Mouse (Mus musculus): ENCODE data around the gene Snx22. TPM values are rescaled to one million over a fixed set of nuclear protein-coding genes. Genes with fewer than 3 reads are reported as not detected.

The Snx22 gene
- polyA plus RNA-seq, 1 experiment from 2014 or later = 3.4 TPM

GRCm38 (mm10) chr9:66049931-66050601, 19.5 kb downstream of the Snx22 start:
- no peaks in the 10 kb centered on the region for H3K9me3 ChIP-seq (ENCODE audit: control insufficient read depth, low read length)
- no peak overlapping the region for H3K27ac ChIP-seq (replicated peaks; ENCODE audit: low read depth, low read length)
- no peak overlapping the region for H3K9ac ChIP-seq (ENCODE audit: low read depth, low read length)
- no peak overlapping the region for H3K4me3 ChIP-seq (ENCODE audit: low read depth, low read length)
- H3K27me3 ChIP-seq (replicated peaks; ENCODE audit: control insufficient read depth, insufficient read depth, low read length) = no peaks in the 10 kb centered on the region
- DNase-seq (ENCODE audit: low spot score) (no peak), ATAC-seq (ENCODE audit: low read depth) (no peak)
- 0 out of 2 replicates have a peak, but pooled peaks cover 1% of the 10 kb centered on the region for H3K36me3 ChIP-seq (ENCODE audit: control insufficient read depth, insufficient read depth, low read length)
- no peak overlapping the region for H3K4me2 ChIP-seq (ENCODE audit: low read depth, low read length)
- no peaks in the 10 kb centered on the region for H3K4me1 ChIP-seq (ENCODE audit: control insufficient read depth, insufficient read depth, low read length)
- 62% methylated on average over 6 of the region's 6 CpGs for WGBS

GRCm38 (mm10) chr9:66043241-66043640, 26.3 kb downstream of the Snx22 start:
- Histone ChIP-seq H3K27me3 (replicated peaks; ENCODE audit: control insufficient read depth, insufficient read depth, low read length) (no peaks in the 10 kb centered on the region), H3K9me3 (ENCODE audit: control insufficient read depth, low read length) (no peaks in the 10 kb centered on the region), H3K27ac (replicated peaks; ENCODE audit: low read depth, low read length) (no peak overlapping the region), H3K4me3 (ENCODE audit: low read depth, low read length) (no peak overlapping the region), H3K9ac (ENCODE audit: low read depth, low read length) (no peak overlapping the region), H3K36me3 (ENCODE audit: control insufficient read depth, insufficient read depth, low read length) (peaks cover 30% of the 10 kb centered on the region), H3K4me2 (ENCODE audit: low read depth, low read length) (no peak overlapping the region), H3K4me1 (ENCODE audit: control insufficient read depth, insufficient read depth, low read length) (no peaks in the 10 kb centered on the region)
- WGBS = 97% methylated on average over 3 of the region's 3 CpGs
- DNase-seq (ENCODE audit: low spot score) (no peak), ATAC-seq (ENCODE audit: low read depth) (no peak)

DNA sequence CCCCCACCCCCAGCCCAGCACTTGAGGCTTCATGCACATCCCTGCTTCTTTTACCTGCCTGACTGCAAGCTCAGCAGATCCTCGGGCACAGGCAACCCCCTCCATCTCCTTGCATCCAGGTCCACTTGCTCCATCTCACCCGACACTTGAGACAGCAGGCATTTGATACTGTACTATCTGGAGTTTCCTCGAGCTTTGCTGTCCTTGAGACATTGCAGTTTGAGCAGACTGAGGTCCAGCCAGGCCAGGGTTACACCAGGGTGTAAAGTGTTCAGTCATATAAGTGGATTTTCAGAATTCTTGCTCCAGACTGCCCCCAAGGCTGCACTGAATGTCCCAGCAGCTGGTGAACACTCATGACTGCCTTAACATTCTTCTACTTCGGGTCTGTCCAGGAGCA, 27.2 kb downstream of the Snx22 start:
- H3K9ac ChIP-seq (ENCODE audit: low read depth, low read length) = no peak overlapping the region
- ATAC-seq (ENCODE audit: low read depth) = no peak
- no peak overlapping the region for H3K4me3 ChIP-seq (ENCODE audit: low read depth, low read length)
- no peak overlapping the region for H3K4me2 ChIP-seq (ENCODE audit: low read depth, low read length)
- no peaks in the 10 kb centered on the region for H3K4me1 ChIP-seq (ENCODE audit: control insufficient read depth, insufficient read depth, low read length)
- 72% methylated on average over 4 of the region's 4 CpGs for WGBS
- H3K36me3 ChIP-seq (ENCODE audit: control insufficient read depth, insufficient read depth, low read length) = peaks cover 33% of the 10 kb centered on the region
- H3K27ac ChIP-seq (replicated peaks; ENCODE audit: low read depth, low read length) = no peak overlapping the region
- DNase-seq (ENCODE audit: low spot score) = no peak
- no peaks in the 10 kb centered on the region for H3K9me3 ChIP-seq (ENCODE audit: control insufficient read depth, low read length)
- no peaks in the 10 kb centered on the region for H3K27me3 ChIP-seq (replicated peaks; ENCODE audit: control insufficient read depth, insufficient read depth, low read length)

DNA sequence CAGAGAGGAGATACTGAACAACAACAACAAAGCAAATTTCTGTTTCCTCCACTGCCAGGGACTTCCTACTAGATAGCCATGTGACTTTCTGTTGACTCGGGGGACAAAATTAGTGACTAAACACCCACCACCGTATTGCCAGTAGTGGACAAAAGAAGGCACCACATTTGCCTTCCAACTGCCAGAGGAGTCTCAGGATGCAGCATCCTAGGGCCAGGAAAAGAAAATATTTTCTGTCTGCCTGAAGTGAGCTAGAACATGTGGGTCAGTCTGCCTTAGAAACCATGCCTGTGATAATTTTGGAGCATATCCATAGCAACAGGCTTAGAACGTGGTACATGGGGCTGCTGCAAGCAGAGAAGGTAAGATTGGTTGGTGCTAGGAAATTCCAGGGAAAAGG, 28.7 kb downstream of the Snx22 start:
- peaks cover 33% of the 10 kb centered on the region for H3K36me3 ChIP-seq (ENCODE audit: control insufficient read depth, insufficient read depth, low read length)
- H3K9ac ChIP-seq (ENCODE audit: low read depth, low read length) = no peak overlapping the region
- H3K27ac ChIP-seq (replicated peaks; ENCODE audit: low read depth, low read length) = no peak overlapping the region
- no peaks in the 10 kb centered on the region for H3K4me1 ChIP-seq (ENCODE audit: control insufficient read depth, insufficient read depth, low read length)
- ATAC-seq (ENCODE audit: low read depth) (no peak), DNase-seq (ENCODE audit: low spot score) (no peak)
- no peaks in the 10 kb centered on the region for H3K27me3 ChIP-seq (replicated peaks; ENCODE audit: control insufficient read depth, insufficient read depth, low read length)
- 83% methylated on average over 3 of the region's 3 CpGs for WGBS
- no peaks in the 10 kb centered on the region for H3K9me3 ChIP-seq (ENCODE audit: control insufficient read depth, low read length)
- H3K4me3 ChIP-seq (ENCODE audit: low read depth, low read length) = no peak overlapping the region
- no peak overlapping the region for H3K4me2 ChIP-seq (ENCODE audit: low read depth, low read length)

GRCm38 (mm10) chr9:66039290-66039689, 30.2 kb downstream of the Snx22 start:
- no peak for DNase-seq (ENCODE audit: low spot score)
- ATAC-seq (ENCODE audit: low read depth) = no peak

GRCm38 (mm10) chr9:66038581-66038980, 30.9 kb downstream of the Snx22 start:
- no peaks in the 10 kb centered on the region for H3K9me3 ChIP-seq (ENCODE audit: control insufficient read depth, low read length)
- H3K36me3 ChIP-seq (ENCODE audit: control insufficient read depth, insufficient read depth, low read length) = peaks cover 39% of the 10 kb centered on the region
- no peaks in the 10 kb centered on the region for H3K4me1 ChIP-seq (ENCODE audit: control insufficient read depth, insufficient read depth, low read length)
- no peak overlapping the region for H3K9ac ChIP-seq (ENCODE audit: low read depth, low read length)
- H3K4me2 ChIP-seq (ENCODE audit: low read depth, low read length) = no peak overlapping the region
- 95% methylated on average over 4 of the region's 4 CpGs for WGBS
- H3K4me3 ChIP-seq (ENCODE audit: low read depth, low read length) = no peak overlapping the region
- no peak overlapping the region for H3K27ac ChIP-seq (replicated peaks; ENCODE audit: low read depth, low read length)
- H3K27me3 ChIP-seq (replicated peaks; ENCODE audit: control insufficient read depth, insufficient read depth, low read length) = no peaks in the 10 kb centered on the region
- ATAC-seq (ENCODE audit: low read depth) (no peak), DNase-seq (ENCODE audit: low spot score) (no peak)

More at GRCm38 (mm10) chr9:66039290-66039689, 30.2 kb downstream of the Snx22 start:
- no peaks in the 10 kb centered on the region for H3K4me1 ChIP-seq (ENCODE audit: control insufficient read depth, insufficient read depth, low read length)
- no peak overlapping the region for H3K4me2 ChIP-seq (ENCODE audit: low read depth, low read length)
- H3K9me3 ChIP-seq (ENCODE audit: control insufficient read depth, low read length) = no peaks in the 10 kb centered on the region
- no peak overlapping the region for H3K9ac ChIP-seq (ENCODE audit: low read depth, low read length)
- no peaks in the 10 kb centered on the region for H3K27me3 ChIP-seq (replicated peaks; ENCODE audit: control insufficient read depth, insufficient read depth, low read length)
- 75% methylated on average over 4 of the region's 4 CpGs for WGBS
- H3K27ac ChIP-seq (replicated peaks; ENCODE audit: low read depth, low read length) = no peak overlapping the region
- peaks cover 34% of the 10 kb centered on the region for H3K36me3 ChIP-seq (ENCODE audit: control insufficient read depth, insufficient read depth, low read length)
- H3K4me3 ChIP-seq (ENCODE audit: low read depth, low read length) = no peak overlapping the region

- no peak for ATAC-seq (ENCODE audit: low read depth)
- H3K27me3 ChIP-seq (replicated peaks; ENCODE audit: control insufficient read depth, insufficient read depth, low read length) = no peaks in the 10 kb centered on the region
- no peak overlapping the region for H3K9ac ChIP-seq (ENCODE audit: low read depth, low read length)
- H3K36me3 ChIP-seq (ENCODE audit: control insufficient read depth, insufficient read depth, low read length) = peaks cover 44% of the 10 kb centered on the region
- WGBS = 89% methylated on average over 4 of the region's 4 CpGs
- H3K4me1 ChIP-seq (ENCODE audit: control insufficient read depth, insufficient read depth, low read length) = no peaks in the 10 kb centered on the region
- no peak overlapping the region for H3K27ac ChIP-seq (replicated peaks; ENCODE audit: low read depth, low read length)
- H3K4me3 ChIP-seq (ENCODE audit: low read depth, low read length) = no peak overlapping the region
- no peaks in the 10 kb centered on the region for H3K9me3 ChIP-seq (ENCODE audit: control insufficient read depth, low read length)
- no peak overlapping the region for H3K4me2 ChIP-seq (ENCODE audit: low read depth, low read length)
- DNase-seq (ENCODE audit: low spot score) = no peak
Observed at GRCm38 (mm10) chr9:66038082-66038481, 31.4 kb downstream of the Snx22 start.

DNA sequence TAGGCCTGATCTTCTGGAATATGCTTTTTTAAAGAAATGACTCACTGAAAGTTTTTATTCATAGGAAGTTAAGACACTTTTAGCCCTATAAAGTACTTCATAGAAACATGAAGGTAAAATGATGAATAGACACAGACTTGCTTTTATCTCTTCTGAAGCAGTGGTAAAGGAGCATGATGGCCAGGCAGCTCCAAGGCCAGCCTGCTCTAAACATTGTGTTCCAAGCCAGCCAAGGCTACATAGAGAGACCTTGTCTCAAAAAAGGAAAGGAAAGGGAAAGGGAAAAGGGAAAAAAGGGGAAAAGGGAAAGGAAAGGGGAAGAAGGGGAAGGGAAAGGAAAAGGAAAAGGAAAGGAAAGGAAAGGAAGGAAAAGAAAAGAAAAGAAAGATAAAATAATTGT, 48.9 kb downstream of the Snx22 start:
- Histone ChIP-seq H3K4me2 (ENCODE audit: low read depth, low read length) (no peak overlapping the region), H3K9ac (ENCODE audit: low read depth, low read length) (no peak overlapping the region), H3K27ac (replicated peaks; ENCODE audit: low read depth, low read length) (no peak overlapping the region), H3K27me3 (replicated peaks; ENCODE audit: control insufficient read depth, insufficient read depth, low read length) (no peaks in the 10 kb centered on the region), H3K4me3 (ENCODE audit: low read depth, low read length) (no peak overlapping the region), H3K36me3 (ENCODE audit: control insufficient read depth, insufficient read depth, low read length) (peaks cover 31% of the 10 kb centered on the region), H3K9me3 (ENCODE audit: control insufficient read depth, low read length) (no peaks in the 10 kb centered on the region), H3K4me1 (ENCODE audit: control insufficient read depth, insufficient read depth, low read length) (no peaks in the 10 kb centered on the region)
- ATAC-seq (ENCODE audit: low read depth) (no peak), DNase-seq (ENCODE audit: low spot score) (no peak)

Measured in embryonic facial prominence, embryonic 14.5 days (tissue).